Comparison of ENCODE assay signal across 14 mouse cellular contexts in genomic region chr19:22804311-22804710, GRCm38 (mm10).
"Had no signal": no experiment of that assay in that cellular context is flagged by ENCODE, and none has a peak within 500 bp of the region (broad histone marks: within the 10 kb centered on the region; RNA-seq: fewer than 3 reads in every experiment).

No protein-coding gene starts in this region.

- DNase-seq: kidney, adult 8-10 months; kidney, postnatal 36 days; layer of hippocampus, adult 9-11 months; left cerebral cortex, postnatal 4 days; lung, embryonic 14.5 days; lung, postnatal 10 days; right cerebral cortex, adult 18-20 months; right cerebral cortex, postnatal 25 days; thymus, postnatal 4 days had no signal

- H3K4me1 ChIP-seq: liver, embryonic 15.5 days; midbrain, embryonic 12.5 days; neural tube, embryonic 13.5 days had no signal

- H3K9me3 ChIP-seq: liver, embryonic 15.5 days; midbrain, embryonic 12.5 days; neural tube, embryonic 13.5 days had no signal

- H3K27ac ChIP-seq: liver, embryonic 15.5 days; midbrain, embryonic 12.5 days; neural tube, embryonic 13.5 days; stomach, postnatal 0 days had no signal

- ATAC-seq: midbrain, embryonic 16.5 days had no signal

- H3K4me3 ChIP-seq: liver, embryonic 15.5 days; midbrain, embryonic 12.5 days; neural tube, embryonic 13.5 days had no signal

- H3K27me3 ChIP-seq: liver, embryonic 15.5 days; midbrain, embryonic 12.5 days; neural tube, embryonic 13.5 days had no signal

- H3K36me3 ChIP-seq: liver, embryonic 15.5 days; midbrain, embryonic 12.5 days; neural tube, embryonic 13.5 days had no signal
